Mouse (Mus musculus): Measurements from ENCODE around the gene Rgma.

Gene Rgma

DNA sequence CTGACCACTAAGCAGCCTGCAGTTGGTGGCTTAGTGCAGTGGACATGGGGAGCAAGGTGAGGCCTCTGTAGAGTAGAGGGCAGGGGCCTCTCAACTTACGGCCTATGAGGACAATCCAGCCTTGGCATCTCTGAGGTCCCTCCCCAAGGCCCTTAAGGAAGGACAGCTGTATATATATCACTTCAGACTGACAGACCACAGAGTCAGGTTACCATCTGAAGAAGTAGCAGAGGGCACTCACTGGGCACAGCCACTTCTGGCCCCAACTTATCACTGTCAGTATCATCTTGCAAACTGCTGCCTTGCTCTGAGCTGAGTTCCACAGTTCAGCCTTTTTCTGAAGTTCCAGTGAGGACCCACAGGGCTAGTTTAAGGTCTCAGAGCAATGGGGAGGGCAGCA, 27.4 kb downstream of the Rgma start:
- DNase-seq: no peak

DNA sequence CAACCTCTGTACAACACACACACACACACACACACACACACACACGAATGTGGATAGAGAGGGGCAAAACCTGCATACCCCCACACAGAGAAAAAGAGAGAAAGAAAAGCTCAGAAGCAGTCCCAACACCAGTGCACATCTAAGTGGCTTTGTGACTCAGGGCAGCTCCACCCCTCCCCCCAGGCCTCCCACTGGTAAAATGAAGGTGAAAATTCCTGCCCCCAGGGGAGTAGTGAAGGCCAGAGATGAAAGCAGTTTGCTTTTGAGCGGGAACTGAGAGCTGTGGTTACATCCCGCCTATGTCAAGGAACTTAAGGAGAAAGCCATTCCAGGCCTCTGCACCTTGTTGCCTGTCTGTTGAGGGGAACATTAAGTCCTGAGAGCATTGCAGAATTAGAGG, 28.2 kb downstream of the Rgma start:
- DNase-seq: no peak

DNA sequence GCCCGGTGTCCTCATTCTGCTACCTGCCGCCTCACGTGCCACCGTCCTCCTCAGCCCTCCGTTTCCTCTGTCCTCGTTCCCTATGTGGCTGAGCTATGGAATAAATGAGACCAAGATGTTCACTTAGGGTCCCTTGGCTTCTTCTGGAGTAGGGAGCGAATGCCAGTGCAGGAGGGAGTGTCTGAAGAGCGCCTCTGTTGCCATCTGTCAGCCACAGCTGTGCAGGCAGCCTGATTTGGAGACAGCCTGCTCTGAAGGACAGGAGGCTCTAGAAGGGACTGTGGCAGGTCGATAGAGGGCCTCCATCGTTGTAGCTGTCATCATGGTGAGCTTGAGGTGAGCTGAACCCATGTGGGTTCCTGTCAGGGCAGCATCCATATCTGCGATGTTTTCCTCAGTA, 30.2 kb downstream of the Rgma start:
- no peak for DNase-seq

DNA sequence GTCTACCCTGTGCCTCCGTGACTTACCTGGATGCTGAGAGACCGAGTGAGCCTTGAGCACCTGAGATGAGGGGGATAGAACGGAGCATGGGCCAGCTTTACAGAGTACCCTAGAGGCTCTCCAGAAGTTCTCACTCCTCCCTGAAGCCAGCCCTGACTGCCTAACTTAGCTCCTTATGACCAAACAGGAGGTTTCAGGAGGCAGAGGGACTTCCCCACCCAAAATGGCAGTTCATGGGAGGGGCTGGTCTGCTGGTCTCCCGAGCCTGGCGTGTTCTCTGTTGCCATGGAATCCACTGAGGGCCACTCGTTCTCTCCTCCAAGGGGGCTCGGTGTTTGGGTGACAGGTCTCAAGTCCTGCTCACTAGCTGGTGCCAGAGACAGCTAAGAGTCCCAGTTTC, 36.2 kb downstream of the Rgma start:
- no peak for DNase-seq

DNA sequence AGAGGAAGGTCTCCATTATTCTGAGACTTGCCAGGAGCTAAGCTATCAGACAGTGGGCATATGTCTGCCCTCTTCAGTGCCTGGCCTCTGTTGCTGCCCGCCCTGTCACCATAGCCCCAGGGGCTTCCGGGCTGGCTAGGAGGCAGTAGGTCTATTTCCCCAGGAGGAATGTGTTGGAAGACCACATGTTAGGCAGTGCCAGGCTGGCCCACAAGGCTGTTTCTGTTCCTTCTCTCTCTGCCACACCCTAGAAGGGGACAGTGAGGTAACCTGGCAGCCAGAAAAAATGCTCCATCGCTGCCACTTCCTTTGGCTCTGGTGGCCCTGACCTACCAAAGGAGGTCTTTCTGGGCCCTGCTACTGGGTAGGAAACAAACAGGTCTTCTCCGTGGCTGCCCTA, 36.7 kb downstream of the Rgma start:
- DNase-seq: no peak

DNA sequence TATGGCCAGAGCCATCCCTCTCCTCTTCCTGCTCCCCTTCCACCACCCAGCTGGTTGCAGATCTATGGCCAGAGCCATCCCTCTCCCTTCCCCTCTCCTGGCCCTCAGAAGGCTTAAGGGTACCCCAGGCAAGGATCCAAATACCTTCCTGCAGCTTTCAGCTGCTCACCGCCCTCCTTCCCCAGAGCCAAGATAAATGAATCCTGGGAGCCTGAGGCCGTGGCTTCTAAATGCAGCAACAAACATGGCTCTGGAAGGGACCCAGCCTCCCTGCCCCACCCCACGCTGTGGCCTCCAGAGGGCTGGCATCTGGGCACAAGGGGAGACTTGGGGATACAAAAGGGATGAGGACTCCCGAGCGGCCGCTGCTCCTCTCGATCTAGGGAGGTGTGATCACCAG, 37.1 kb downstream of the Rgma start:
- DNase-seq: no peak

DNA sequence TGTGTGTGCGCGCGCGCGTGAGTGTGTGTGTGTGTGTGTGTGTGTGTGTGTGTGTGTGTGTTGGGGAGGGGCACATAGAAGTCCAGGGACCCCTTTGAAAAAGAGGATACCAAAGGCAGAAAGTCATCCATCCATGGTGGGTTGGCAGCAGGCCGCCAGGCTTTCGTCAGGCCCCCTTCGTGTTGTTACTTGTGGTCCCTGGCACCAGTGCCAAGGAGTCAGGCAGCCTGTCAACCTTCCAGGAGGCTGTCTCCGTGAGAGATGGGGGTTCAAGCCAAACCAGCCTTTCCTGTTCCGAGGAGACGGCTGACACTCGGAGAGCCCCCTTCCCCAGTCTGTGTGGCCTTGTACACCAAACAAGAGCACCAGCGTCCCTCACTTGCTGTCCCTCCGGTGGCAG, 38.9 kb downstream of the Rgma start:
- no peak for DNase-seq

DNA sequence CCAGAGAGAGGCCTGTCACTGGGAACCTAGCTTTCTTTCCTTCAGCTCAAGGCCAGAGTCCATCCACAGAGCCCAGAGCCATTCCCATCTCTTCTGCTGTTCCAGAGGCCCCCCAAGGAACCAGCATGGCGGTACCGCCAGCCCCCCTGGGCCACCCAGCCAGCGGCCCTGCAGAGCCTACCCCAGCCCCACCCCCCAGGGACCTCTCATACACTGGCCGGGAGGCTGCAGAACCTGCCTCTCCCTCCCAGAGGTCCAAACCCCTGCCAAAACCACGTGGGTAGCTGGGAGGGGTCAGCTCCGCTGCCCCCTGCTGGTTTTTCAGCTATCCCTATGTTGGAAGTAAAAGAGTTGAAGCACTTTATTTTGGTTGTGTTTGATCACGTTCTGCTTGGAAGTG, 44.1 kb downstream of the Rgma start:
- DNase-seq: peak; percentile 46

DNA sequence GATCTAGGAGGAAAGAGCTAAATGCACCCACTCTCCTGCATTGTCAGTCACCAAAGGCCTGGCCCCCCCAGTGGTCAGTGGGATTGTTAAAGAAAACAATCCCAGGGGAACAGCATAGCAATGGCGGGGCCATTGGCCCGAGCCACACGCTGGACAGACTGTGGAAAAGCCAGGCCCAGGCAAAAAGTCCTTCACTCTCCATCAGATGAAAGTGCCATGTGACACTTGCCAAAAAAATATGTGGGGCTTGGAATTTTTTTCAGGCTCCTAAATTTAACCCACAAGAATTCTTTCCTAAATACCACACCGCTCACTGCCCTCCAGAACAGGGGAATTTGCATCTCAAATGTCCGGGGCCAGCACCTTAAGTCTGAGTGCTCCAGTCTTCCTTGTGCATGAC, 45.5 kb downstream of the Rgma start:
- DNase-seq: no peak

DNA sequence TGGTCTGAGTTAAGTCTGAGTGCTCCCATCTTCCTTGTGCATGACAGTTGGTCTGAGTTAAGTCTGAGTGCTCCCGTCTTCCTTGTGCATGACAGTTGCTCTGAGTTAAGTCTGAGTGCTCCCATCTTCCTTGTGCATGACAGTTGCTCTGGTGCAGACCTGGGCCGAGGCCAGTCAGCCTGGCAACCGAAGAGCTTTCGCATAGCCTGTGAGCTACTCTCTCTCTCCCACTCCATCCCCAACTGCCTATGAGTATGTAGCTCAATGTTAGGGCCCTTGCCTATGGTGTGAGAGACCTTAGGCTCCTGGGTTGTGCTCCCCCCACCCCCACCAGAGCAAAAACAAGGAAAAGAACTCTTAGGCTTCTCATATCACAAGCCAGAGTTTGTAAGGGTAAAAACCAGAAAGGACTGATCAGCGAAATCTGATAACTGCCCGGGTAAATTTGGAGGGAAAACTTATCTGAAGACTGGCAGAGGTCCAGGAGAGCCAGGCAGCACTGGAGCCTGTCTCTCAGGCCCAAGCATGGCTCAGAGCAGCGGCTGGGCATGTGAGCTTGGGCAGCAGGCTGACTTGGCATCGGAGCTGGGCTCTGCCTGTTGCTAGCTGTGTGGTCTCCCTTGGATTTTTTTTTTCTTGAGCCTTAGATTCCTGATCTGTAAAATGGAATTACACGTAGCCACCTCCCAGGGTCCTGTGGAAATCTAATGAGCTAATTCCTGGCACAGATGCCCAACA, 46.1 kb downstream of the Rgma start:
- no peak for DNase-seq

DNA sequence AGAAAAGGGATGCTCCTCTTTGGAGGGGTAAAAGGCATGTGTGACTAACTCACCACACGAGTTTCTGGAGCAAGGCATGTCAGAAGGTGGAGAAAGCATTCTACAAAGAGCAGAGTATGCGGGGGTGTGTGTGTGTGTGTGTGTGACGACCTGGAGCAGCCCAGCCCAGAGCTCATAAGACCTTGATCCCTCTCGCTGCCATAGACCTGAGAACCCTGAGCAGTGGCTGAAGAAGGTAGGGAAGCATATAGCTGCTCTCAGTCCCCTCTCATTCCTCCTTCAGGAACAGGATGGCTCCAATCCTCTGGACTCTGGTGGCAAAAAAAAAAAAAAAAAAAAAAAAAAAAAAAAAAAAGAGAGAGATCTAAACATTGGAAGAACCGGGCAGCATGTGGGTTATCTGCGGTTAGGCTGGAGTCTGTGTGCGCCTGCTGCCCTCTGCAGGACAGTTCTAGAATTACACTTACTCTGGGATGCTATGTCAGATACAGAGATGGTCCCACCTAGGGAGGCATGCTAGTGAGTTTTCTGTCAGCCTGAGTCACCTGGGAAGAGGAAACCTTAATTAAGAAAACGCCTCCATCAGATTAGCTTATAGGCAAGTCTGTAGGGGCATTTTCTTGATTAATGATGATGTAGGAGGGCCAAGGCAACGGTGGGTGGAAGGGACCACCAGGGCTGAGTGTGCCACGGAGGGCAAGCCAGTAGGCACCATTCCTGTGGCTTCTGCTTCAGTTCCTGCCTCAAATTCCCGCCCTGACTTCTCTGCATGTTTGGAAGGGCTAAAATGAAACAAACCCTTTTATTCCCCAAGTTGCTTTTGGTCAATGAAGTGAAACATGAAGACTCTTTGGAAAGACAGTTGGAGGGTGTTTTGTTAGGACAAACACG, 47.2 kb downstream of the Rgma start:
- DNase-seq: peak; percentile 83

DNA sequence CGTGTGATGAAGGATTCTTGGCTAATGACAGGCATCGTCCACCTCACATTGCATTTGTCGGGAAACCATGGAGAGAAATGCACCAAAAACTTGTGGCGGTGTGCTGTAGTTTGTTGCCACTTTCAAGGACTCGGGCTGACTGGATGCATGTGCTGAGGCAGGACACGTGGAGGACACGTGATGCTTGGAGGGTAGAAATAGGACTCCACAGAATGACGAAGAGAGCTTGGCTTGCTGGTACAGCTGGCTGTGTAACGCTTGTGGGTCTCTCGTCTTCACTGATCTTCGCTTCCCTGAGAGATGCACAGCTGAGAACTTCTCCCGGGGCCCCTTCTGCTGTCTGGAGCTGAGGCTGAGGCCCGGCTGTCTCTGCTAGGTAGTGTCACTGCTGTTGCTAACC, 47.9 kb downstream of the Rgma start:
- no peak for DNase-seq

DNA sequence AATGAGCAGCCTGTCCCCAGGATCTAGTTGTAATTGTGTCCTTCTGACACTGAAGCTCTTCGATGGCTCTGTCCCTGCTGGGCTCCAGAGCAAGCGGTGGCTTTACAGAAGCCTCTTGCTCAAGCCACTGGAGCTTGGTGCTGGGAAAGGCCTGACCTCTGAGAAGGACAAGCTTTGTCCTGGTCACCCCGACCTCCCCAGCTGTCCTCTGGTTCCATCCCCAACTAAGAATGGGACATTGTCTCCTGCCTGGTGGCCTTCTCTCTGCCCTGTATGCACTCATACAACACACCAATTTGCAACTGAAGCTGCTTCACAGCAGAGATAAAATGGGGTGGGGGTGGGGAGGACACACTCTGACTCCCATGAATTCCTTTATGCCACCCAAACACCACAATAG, 48.9 kb downstream of the Rgma start:
- peak; percentile 65 for DNase-seq

DNA sequence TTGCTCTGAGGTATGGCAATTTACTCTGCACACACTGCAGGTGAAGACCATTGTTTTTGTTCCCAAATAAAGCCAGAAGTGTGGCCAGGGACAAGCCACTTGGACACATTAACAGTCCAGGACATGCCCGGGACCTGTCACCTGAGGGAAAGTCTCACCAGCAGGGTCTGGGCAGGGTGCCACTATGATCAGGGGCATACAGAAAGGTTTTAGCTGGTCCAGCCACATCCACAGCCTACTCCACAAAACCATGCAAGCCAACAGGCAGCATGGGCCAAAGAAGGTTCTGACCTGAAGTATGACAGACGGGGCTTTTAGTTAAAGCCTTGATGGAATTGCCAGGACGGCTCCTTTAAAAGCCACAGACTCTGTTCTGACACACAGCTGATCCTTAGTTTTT, 49.4 kb downstream of the Rgma start:
- no peak for DNase-seq

DNA sequence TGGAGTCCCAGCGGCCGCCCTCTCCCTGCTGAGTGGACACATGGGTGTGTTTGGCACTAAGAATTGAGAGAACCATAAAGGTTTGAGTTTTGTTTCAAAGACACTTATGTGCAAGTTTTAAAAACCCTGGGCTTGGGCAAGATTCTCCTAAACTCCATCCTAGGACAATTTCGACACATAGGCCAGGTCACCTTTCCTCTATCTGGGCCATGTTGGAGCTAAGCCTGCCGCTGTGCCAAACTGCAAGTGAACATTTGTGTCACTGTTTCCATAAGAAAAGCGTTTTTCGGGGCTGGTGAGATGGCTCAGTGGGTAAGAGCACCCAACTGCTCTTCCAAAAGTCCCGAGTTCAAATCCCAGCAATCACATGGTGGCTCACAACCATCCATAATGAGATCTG, 50.1 kb downstream of the Rgma start:
- no peak for DNase-seq

DNA sequence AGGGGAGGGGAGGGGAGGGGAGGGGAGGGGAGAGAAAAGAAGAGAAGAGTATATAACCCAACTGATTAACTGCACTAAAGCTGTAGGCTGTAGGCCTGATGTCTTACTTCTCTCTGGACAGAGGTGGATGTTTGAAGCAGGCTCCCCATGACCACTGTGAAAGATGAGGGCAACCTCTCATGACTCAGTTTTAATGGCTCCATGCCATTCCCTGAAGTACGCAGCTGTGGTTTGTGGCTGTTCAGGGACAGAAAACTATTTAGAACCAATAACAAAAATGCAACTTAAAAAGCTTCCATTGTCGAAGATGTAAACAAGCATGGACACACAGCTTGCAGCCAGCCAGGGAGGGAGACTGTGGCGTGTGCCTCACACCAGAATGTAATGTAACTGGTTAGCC, 50.9 kb downstream of the Rgma start:
- DNase-seq: no peak

DNA sequence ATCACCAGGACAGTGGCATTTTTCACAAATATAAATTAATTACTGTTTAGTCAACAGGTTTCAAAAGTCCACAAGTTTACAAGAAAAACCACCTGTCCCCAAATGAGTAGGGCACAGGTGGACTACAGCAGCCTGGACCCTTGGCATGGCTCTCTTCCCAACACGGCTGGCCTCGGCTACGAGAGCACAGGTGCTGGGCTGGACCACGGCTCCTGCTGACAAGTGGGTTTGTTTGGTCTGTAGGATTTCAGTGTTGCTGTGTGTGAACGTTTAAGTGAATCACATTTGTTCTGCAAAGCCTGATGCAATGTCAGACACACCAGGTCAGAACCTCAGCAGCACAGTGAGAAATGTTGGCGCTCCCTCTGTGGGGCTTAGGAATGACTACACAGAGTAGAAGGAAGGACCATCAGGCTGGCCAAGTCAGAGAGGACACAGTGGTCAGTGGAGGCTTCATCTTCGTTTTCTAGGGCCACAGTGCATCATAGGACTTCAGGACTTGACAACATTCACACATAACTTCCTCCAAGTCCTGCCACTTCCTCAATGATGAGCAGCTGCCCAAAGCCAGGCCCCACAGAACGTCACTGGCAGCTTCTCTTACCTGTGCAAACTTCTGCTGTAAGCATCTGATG, 51.6 kb downstream of the Rgma start:
- DNase-seq: no peak

DNA sequence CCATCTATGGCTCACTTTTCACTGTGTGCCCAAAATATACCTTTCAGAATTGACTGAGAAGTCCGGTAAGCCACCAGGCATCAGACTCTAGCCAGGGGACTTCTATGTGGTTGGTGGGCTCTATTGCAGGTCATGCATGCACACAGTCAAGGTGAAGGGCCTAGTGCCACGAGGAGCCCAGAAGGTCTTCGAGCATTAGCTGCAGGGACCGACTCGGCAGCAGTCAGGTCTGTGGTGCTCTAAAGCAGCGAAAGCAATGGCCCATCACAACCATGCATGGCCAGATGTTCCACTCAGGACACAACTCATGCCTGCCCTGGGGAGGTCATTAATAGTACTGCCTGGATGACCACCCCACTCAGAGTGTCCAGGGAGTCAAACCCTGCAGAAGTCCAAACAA, 52.5 kb downstream of the Rgma start:
- DNase-seq: no peak

DNA sequence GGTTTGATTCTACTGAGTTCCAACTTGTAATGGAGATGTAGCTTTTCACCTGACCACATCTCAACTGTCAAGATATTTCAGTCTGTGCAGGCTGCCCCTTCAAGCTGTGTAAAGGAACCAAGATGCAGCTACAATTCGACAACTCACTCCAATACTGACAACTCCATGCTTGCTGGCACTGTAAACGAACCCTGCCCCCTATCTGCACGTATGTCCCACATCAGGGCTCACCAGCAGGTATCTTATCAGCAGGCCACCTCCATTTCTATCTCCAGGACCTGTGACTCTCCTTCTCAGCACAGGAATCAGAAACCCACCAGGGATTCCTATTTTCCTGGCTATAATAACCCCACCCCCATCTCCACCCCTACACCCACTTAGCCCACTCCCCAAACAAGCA, 53.2 kb downstream of the Rgma start:
- DNase-seq: no peak

DNA sequence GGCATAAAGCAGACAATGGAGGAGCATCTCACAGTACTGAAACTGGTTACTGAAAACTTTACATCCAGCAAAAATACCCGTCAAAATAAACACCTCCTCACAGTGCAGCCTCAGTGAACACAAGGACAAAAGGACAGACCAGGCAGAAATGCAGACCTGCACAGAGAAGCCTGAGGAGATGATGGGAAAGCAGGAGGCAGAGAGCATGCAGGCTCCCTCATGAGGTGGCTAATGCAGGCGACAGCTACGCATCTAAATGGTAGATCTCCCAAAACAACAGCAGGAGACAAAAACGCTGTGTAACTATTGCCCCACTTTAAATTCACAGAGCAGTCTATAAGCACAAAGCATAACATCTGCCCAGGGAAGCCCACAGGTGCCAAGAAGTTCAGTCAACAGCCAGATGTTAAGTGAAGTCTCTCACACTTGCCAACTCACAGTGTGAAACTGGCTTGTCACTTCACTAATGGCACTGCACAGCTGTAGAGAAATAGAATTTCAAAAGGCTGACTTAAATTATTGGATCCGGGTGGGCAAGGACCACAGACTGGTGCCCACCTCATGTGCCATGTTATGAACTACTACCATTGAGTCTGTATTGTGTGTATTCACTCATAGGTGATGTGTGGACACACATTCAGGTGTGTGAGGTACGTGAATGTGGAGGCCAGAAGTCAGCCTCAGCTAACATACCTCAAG, 58.5 kb downstream of the Rgma start:
- no peak for DNase-seq

DNA sequence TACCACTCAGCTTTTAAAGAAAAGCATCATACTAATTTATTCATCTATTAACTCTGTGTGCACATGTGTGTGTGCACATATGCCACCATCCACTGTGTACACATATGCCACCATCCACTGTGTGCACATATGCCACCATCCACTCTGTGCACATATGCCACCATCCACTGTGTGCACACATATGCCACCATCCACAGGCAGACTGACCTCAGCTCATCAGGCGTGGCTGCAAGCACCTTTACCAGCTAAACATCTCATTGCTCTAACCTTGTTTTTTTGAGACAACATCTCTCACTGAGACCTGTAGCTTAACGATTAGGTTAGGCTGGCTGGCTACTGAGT, 59.0 kb downstream of the Rgma start:
- no peak for DNase-seq

DNA sequence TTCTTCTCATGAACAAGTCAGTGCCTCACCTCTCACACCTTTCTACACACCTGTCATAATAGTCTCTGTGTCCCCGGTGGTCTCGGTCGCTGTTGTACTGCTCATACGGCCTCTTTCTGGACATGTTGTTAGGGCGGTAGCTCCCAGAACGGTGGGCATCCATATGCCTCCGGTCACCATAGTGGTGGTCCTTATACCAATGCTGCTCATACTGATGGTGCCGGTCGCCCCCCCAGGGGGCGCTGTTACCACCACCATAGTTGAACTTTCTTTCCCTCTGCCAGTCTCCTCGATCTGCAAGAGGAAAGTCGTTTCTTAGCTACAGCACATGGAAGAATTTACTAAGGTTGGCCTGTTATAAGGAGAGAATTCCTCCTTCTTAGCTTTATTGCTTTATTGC, 60.4 kb downstream of the Rgma start:
- no peak for DNase-seq

DNA sequence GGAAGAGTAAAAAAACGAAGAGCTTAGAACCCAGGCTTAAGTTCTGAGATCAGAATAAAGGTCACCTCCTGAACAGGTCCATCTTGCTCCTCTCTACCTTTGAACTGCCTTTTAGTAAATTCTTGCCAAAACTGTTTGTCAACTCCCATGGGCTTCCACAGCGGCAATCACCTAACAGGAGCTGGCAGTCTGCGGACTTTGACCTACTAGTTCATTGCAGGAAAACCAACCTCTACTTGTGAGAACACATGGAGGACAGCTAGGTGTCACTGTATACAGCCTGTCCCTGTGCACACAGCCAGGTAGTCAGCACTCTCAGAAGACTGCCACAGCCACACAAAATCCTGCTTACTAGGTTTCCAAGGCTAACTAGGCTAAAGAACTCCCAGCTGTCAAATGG, 66.5 kb downstream of the Rgma start:
- no peak for DNase-seq

DNA sequence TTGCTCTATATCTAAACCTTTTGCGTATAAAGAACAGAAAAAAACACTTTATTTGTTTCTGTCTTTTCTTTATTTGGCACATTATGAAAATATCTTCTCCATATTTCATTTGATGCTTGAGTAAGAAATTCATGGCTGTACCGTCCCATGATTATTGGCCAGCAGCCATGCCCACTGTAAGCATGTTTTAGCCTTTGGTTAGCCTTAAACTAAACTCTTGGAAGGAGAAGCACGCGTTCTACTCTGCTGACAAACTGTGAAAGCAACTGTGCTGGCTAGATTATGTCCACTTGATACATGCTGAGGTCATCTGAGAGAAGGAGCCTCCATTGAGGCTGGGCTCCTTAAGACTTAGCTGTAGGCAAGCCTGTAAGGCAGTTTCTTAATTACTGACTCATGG, 66.9 kb downstream of the Rgma start:
- DNase-seq: no peak

Data from retina, postnatal 1 day (tissue).